Mouse (Mus musculus) forebrain, embryonic 12.5 days (tissue): Measurements from ENCODE around the gene Cd55. TPM values are rescaled to one million over a fixed set of nuclear protein-coding genes. Genes with fewer than 3 reads are reported as not detected.

Source experiments
- polyA plus RNA-seq: library from polyadenylated mRNA; unstranded; fragments of >200 nt; fragmentation: Nextera tagmentation; extraction: Ambion mirVana; gene quantifications from 2 replicates; pipeline ENCODE4 v1.2.1, GENCODE M21; 2016

The Cd55 gene
- polyA plus RNA-seq, 1 experiment from 2014 or later = 2.3 TPM

Other genes with a start within 250 kb of the Cd55 start
- not detected in 2 replicates for gene Cd55b, start 39.7 kb downstream of the Cd55 start, polyA plus RNA-seq
- not detected in 2 replicates for gene Zp3r, start 166.9 kb upstream of the Cd55 start, polyA plus RNA-seq
- gene C4bp, start 198.9 kb upstream of the Cd55 start, polyA plus RNA-seq = not detected in 2 replicates